Mouse (Mus musculus) left cerebral cortex, adult 9 months (tissue): ENCODE results near the gene Scnn1a.

Experiments
- DNase-seq, 2 experiments: peaks; one replicate each; pipeline ENCODE4 v3.0.0; 2022; ENCODE audit warnings: low spot score in 2 of 2

Gene Scnn1a

GRCm38 (mm10) chr6:125340244-125340643 lies 19.8 kb downstream of the Scnn1a start:
- DNase-seq = no peak

- no peak for DNase-seq
Observed at GRCm38 (mm10) chr6:125342198-125342597, 21.7 kb downstream of the Scnn1a start.

GRCm38 (mm10) chr6:125344084-125344483 lies 23.6 kb downstream of the Scnn1a start:
- DNase-seq = no peak

- no peak for DNase-seq
Observed at GRCm38 (mm10) chr6:125344866-125345265, 24.4 kb downstream of the Scnn1a start.

GRCm38 (mm10) chr6:125345625-125346024 lies 25.2 kb downstream of the Scnn1a start:
- no peak for DNase-seq

- DNase-seq = no peak
Observed at GRCm38 (mm10) chr6:125346029-125346428, 25.6 kb downstream of the Scnn1a start.

GRCm38 (mm10) chr6:125348721-125349574 lies 28.5 kb downstream of the Scnn1a start, which contains the start of gene Tnfrsf1a:
Tnfrsf1a (plus strand) TSS chr6:125349362.
- DNase-seq = no peak

- DNase-seq = no peak
Observed at GRCm38 (mm10) chr6:125349575-125350230, 29.2 kb downstream of the Scnn1a start.

- no peak for DNase-seq
Observed at GRCm38 (mm10) chr6:125350231-125350994, 30.0 kb downstream of the Scnn1a start.

GRCm38 (mm10) chr6:125350995-125351324 lies 30.5 kb downstream of the Scnn1a start:
- DNase-seq = no peak

- no peak for DNase-seq
Observed at GRCm38 (mm10) chr6:125351368-125352045, 31.0 kb downstream of the Scnn1a start.

- no peak for DNase-seq
Observed at GRCm38 (mm10) chr6:125352046-125352384, 31.6 kb downstream of the Scnn1a start.

GRCm38 (mm10) chr6:125352811-125353210 lies 32.4 kb downstream of the Scnn1a start:
- DNase-seq = no peak

- no peak for DNase-seq
Observed at GRCm38 (mm10) chr6:125353221-125353620, 32.8 kb downstream of the Scnn1a start.

GRCm38 (mm10) chr6:125353655-125354054 lies 33.2 kb downstream of the Scnn1a start:
- DNase-seq = no peak

- peak in 1 of 2 experiments; percentile 34 for DNase-seq
Observed at GRCm38 (mm10) chr6:125354352-125355151, 34.1 kb downstream of the Scnn1a start.

- no peak for DNase-seq
Observed at GRCm38 (mm10) chr6:125355197-125355741, 34.8 kb downstream of the Scnn1a start.

GRCm38 (mm10) chr6:125356264-125356663 lies 35.8 kb downstream of the Scnn1a start:
- DNase-seq = no peak

GRCm38 (mm10) chr6:125357334-125357733 lies 36.9 kb downstream of the Scnn1a start:
- DNase-seq = no peak

- no peak for DNase-seq
Observed at GRCm38 (mm10) chr6:125359999-125360398, 39.5 kb downstream of the Scnn1a start.

GRCm38 (mm10) chr6:125360846-125361245 lies 40.4 kb downstream of the Scnn1a start:
- no peak for DNase-seq
